11 mouse cellular contexts compared by ENCODE assay signal in the genomic region with DNA sequence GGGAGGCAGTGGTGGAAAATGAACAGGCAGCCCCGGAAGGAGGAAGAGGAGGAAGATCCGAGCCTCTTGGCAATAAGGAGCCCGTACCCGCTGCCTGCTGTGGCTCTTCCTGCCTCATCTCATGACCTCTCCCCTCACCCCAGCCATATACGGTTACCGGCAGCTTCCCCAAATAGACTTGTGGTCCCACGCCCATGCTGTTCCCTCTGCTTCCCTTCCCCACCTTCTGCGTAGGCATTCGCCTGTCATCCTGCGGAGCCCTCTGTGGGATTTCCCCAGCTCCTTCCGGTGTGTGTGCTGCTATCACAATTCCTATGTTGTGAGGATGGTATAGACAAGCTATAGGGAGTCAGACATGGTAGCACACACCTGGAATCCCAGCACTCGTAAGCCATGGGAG. TPM values are rescaled to one million over a fixed set of nuclear protein-coding genes. Genes with fewer than 3 reads are reported as not detected.
DNase-seq lines count a peak whose midpoint lies in the region; ATAC-seq and TF ChIP-seq lines count a peak whose summit lies in the region.
"Had no signal": no experiment of that assay in that cellular context is flagged by ENCODE, and none has a peak within 500 bp of the region (broad histone marks: within the 10 kb centered on the region; RNA-seq: fewer than 3 reads in every experiment).

No protein-coding gene starts in this region.

- no peaks in the 10 kb centered on the region for H3K27me3 ChIP-seq in kidney, adult 2 months (replicated peaks; ENCODE audit: control insufficient read depth, insufficient read depth, low read length)
- peaks cover under 1% of the 10 kb centered on the region; the same call in 1 of the 2 replicates for H3K27me3 ChIP-seq in kidney, embryonic 14.5 days (ENCODE audit: control insufficient read depth, insufficient read depth, low read length)

- no peaks in the 10 kb centered on the region; the same call in 1 of the 2 replicates for H3K36me3 ChIP-seq in kidney, adult 2 months (ENCODE audit: control insufficient read depth, insufficient read depth, low read length)
- peaks cover 3% of the 10 kb centered on the region; the same call in 1 of the 2 replicates for H3K36me3 ChIP-seq in kidney, embryonic 14.5 days (ENCODE audit: control insufficient read depth, insufficient read depth, low read length)

- peaks cover 6% of the 10 kb centered on the region; the same call in 1 of the 2 replicates for H3K4me1 ChIP-seq in kidney, adult 2 months (ENCODE audit: control insufficient read depth, insufficient read depth, low read length)
- H3K4me1 ChIP-seq in kidney, embryonic 14.5 days (ENCODE audit: control insufficient read depth, insufficient read depth, low read length), result peaks cover 33% of the 10 kb centered on the region; the same call in 1 of the 2 replicates

- DNase-seq in kidney, adult 2 months, result peak; percentile 45
- DNase-seq in gastrocnemius, adult 8-10 months (ENCODE audit: low spot score in 2 of 2), result peak; percentile 56 to 59
- peak; percentile 36 for DNase-seq in heart, postnatal 25 days (ENCODE audit: low spot score)
- peak; percentile 69 to 70 for DNase-seq in lung, postnatal 4 days
- DNase-seq in layer of hippocampus, adult 9-11 months, result no peak
- no peak for DNase-seq in cerebellum, postnatal 4 days (ENCODE audit: low spot score in 2 of 2)
- no peak for DNase-seq in left cerebral cortex, postnatal 14 days (ENCODE audit: low spot score in 2 of 2)

- intact Hi-C loops in heart, postnatal 25 days (cut with DNase I), result no loop called here
- intact Hi-C loops in left cerebral cortex, postnatal 14 days (cut with DNase I), result no loop called here

- no peak for TF ChIP-seq CTCF in kidney, adult 2 months (conservative IDR thresholded peaks at IDR 0.05; ENCODE audit: insufficient read depth, insufficient read length, low read depth, low read length)

- H3K4me2 ChIP-seq in kidney, embryonic 14.5 days (replicated peaks; ENCODE audit: low read depth, low read length), result no peak overlapping the region

- WGBS in kidney, adult 2 months, result 77% methylated on average over 12 of the region's 12 CpGs
- 67% methylated on average over 12 of the region's 12 CpGs for WGBS in kidney, embryonic 14.5 days

- H3K4me3 ChIP-seq in kidney, adult 2 months (ENCODE audit: insufficient read depth, low read depth, low read length), result no peak overlapping the region
- no peak overlapping the region for H3K4me3 ChIP-seq in kidney, embryonic 14.5 days (ENCODE audit: low read length)
- H3K4me3 ChIP-seq: forebrain, embryonic 10.5 days had no signal

- no peak overlapping the region for H3K9ac ChIP-seq in kidney, embryonic 14.5 days (ENCODE audit: low read depth, low read length)

- no peak for ATAC-seq in kidney, embryonic 14.5 days (ENCODE audit: low FRiP score, low TSS enrichment)

- no peak for TF ChIP-seq POLR2A in kidney, adult 2 months (IDR thresholded peaks at IDR 0.05; ENCODE audit: low read depth, low read length)

- H3K27ac ChIP-seq in kidney, adult 2 months (ENCODE audit: insufficient read depth, low read depth, low read length), result peak overlapping the region; percentile 72
- no peak overlapping the region for H3K27ac ChIP-seq in kidney, embryonic 14.5 days (ENCODE audit: low read depth, low read length)
- H3K27ac ChIP-seq: forebrain, embryonic 10.5 days had no signal

- H3K9me3 ChIP-seq in kidney, embryonic 14.5 days (ENCODE audit: control insufficient read depth, low read length), result peaks cover 2% of the 10 kb centered on the region; the same call in 1 of the 2 replicates
- H3K9me3 ChIP-seq: forebrain, embryonic 10.5 days had no signal

RNA-seq across cellular contexts. Expression of a gene that starts 2.2 kb away (rescaled TPM):
- not detected in 2 replicates for polyA plus RNA-seq in kidney, adult 2 months (2012; rRNA removed)
- polyA plus RNA-seq in kidney, embryonic 14.5 days (2014; fragmentation: Nextera tagmentation; extraction: Ambion mirVana), result not detected in 2 replicates
- total RNA-seq in gastrocnemius, adult 8-10 months (2022), result not detected
- total RNA-seq in heart, postnatal 25 days (2021), result not detected
- total RNA-seq in left cerebral cortex, postnatal 14 days (2021), result not detected
- total RNA-seq: MEL had no signal
- polyA plus RNA-seq: forebrain, embryonic 10.5 days; liver, embryonic 16.5 days had no signal

RNA-seq across cellular contexts. Expression of a gene that starts 5.0 kb away (rescaled TPM):
- polyA plus RNA-seq in kidney, adult 2 months (2012; rRNA removed), result 67.8 and 92.4 TPM in 2 replicates
- 23.3 and 25.3 TPM in 2 replicates for polyA plus RNA-seq in kidney, embryonic 14.5 days (2014; fragmentation: Nextera tagmentation; extraction: Ambion mirVana)
- total RNA-seq in gastrocnemius, adult 8-10 months (2022), result 100 to 1,000 TPM; 134 to 209 (median 172) TPM
- 100 to 1,000 TPM; 115 to 122 TPM for total RNA-seq in heart, postnatal 25 days (2021)
- total RNA-seq in left cerebral cortex, postnatal 14 days (2021), result 100 to 1,000 TPM; 191 to 205 TPM

RNA-seq across cellular contexts. Expression of a gene that starts 15.0 kb away (rescaled TPM):
- polyA plus RNA-seq in kidney, adult 2 months (2012; rRNA removed), result 2.0 TPM in 2 replicates
- 0.09 and 0.73 TPM in 2 replicates for polyA plus RNA-seq in kidney, embryonic 14.5 days (2014; fragmentation: Nextera tagmentation; extraction: Ambion mirVana)
- total RNA-seq in gastrocnemius, adult 8-10 months (2022), result not detected
- total RNA-seq in heart, postnatal 25 days (2021), result 1 to 10 TPM; 1.5 to 1.6 TPM
- not detected for total RNA-seq in left cerebral cortex, postnatal 14 days (2021)
- total RNA-seq: MEL had no signal
- polyA plus RNA-seq: forebrain, embryonic 10.5 days; liver, embryonic 16.5 days had no signal

RNA-seq across cellular contexts. Expression of a gene that starts 46.4 kb away (rescaled TPM):
- polyA plus RNA-seq in kidney, adult 2 months (2012; rRNA removed), result 2.3 and 3.5 TPM in 2 replicates
- 5.1 and 8.4 TPM in 2 replicates for polyA plus RNA-seq in kidney, embryonic 14.5 days (2014; fragmentation: Nextera tagmentation; extraction: Ambion mirVana)
- total RNA-seq in gastrocnemius, adult 8-10 months (2022), result 10 to 100 TPM; 12.9 to 17.9 (median 15.7) TPM
- total RNA-seq in heart, postnatal 25 days (2021), result 1 to 10 TPM; 1.9 to 2.1 TPM
- 10 to 100 TPM; 50.3 to 52.0 TPM for total RNA-seq in left cerebral cortex, postnatal 14 days (2021)

RNA-seq across cellular contexts. Expression of a gene that starts 59.5 kb away (rescaled TPM):
- 62.1 and 67.1 TPM in 2 replicates for polyA plus RNA-seq in kidney, adult 2 months (2012; rRNA removed)
- 0.38 and 0.43 TPM in 2 replicates for polyA plus RNA-seq in kidney, embryonic 14.5 days (2014; fragmentation: Nextera tagmentation; extraction: Ambion mirVana)
- total RNA-seq in gastrocnemius, adult 8-10 months (2022), result 10 to 100 TPM; 12.9 to 17.6 (median 15.0) TPM
- 10 to 100 TPM; 50.1 to 62.2 TPM for total RNA-seq in heart, postnatal 25 days (2021)
- total RNA-seq in left cerebral cortex, postnatal 14 days (2021), result not detected

Comparison
In these comparisons a context has a peak if more than half of its experiments do, and no peak if none do; other contexts are left out.
1. DNase-seq: peak in kidney, adult 2 months (single experiment), gastrocnemius, adult 8-10 months (2 of 2), heart, postnatal 25 days (single experiment) and lung, postnatal 4 days (2 of 2); none in layer of hippocampus, adult 9-11 months (single experiment), cerebellum, postnatal 4 days (0 of 2) and left cerebral cortex, postnatal 14 days (0 of 2).